Mouse (Mus musculus): ENCODE measurements around the gene Sbds. TPM values are rescaled to one million over a fixed set of nuclear protein-coding genes. Genes with fewer than 3 reads are reported as not detected.

Sbds gene
- polyA plus RNA-seq, 1 experiment from 2014 or later, result 105 TPM

- ATAC-seq, result no peak
- Histone ChIP-seq H3K36me3 (ENCODE audit: control insufficient read depth, insufficient read depth) (peaks cover 32% of the 10 kb centered on the region), H3K4me3 (ENCODE audit: low read depth, low read length) (no peak overlapping the region), H3K4me2 (replicated peaks; ENCODE audit: low read depth) (no peak overlapping the region), H3K27me3 (replicated peaks; ENCODE audit: control insufficient read depth, insufficient read depth, low read length) (no peaks in the 10 kb centered on the region), H3K4me1 (replicated peaks; ENCODE audit: control insufficient read depth, insufficient read depth, low read length) (no peaks in the 10 kb centered on the region), H3K27ac (ENCODE audit: low read depth, low read length) (no peak overlapping the region), H3K9me3 (ENCODE audit: control insufficient read depth) (no peaks in the 10 kb centered on the region), H3K9ac (ENCODE audit: low read depth, low read length) (no peak overlapping the region)
- 61% methylated on average over 4 of the region's 4 CpGs for WGBS
- no peak for TF ChIP-seq CTCF (IDR thresholded peaks at IDR 0.05; ENCODE audit: low read depth)
Observed at GRCm38 (mm10) chr5:130228120-130228519, 27.2 kb downstream of the Sbds start.

GRCm38 (mm10) chr5:130226790-130227189 lies 28.5 kb downstream of the Sbds start:
- Histone ChIP-seq H3K27me3 (replicated peaks; ENCODE audit: control insufficient read depth, insufficient read depth, low read length) (no peaks in the 10 kb centered on the region), H3K36me3 (ENCODE audit: control insufficient read depth, insufficient read depth) (peaks cover 19% of the 10 kb centered on the region), H3K27ac (ENCODE audit: low read depth, low read length) (no peak overlapping the region), H3K4me3 (ENCODE audit: low read depth, low read length) (no peak overlapping the region), H3K4me1 (replicated peaks; ENCODE audit: control insufficient read depth, insufficient read depth, low read length) (no peaks in the 10 kb centered on the region), H3K9me3 (ENCODE audit: control insufficient read depth) (no peaks in the 10 kb centered on the region), H3K4me2 (replicated peaks; ENCODE audit: low read depth) (no peak overlapping the region), H3K9ac (ENCODE audit: low read depth, low read length) (no peak overlapping the region)
- ATAC-seq, result no peak
- WGBS, result 83% methylated on average over 3 of the region's 3 CpGs
- TF ChIP-seq CTCF (IDR thresholded peaks at IDR 0.05; ENCODE audit: low read depth), result no peak

- no peaks in the 10 kb centered on the region for H3K36me3 ChIP-seq (ENCODE audit: control insufficient read depth, insufficient read depth)
- peak; percentile 80 for ATAC-seq
- no peaks in the 10 kb centered on the region for H3K27me3 ChIP-seq (replicated peaks; ENCODE audit: control insufficient read depth, insufficient read depth, low read length)
- peak overlapping the region; percentile 75 for H3K4me2 ChIP-seq (replicated peaks; ENCODE audit: low read depth)
- peak overlapping the region; percentile 96 for H3K27ac ChIP-seq (ENCODE audit: low read depth, low read length)
- WGBS, result under 1% methylated on average over 86 of the region's 88 CpGs
- H3K4me3 ChIP-seq (ENCODE audit: low read depth, low read length), result peak overlapping the region; percentile 98
- H3K9ac ChIP-seq (ENCODE audit: low read depth, low read length), result peak overlapping the region; percentile 99
- H3K9me3 ChIP-seq (ENCODE audit: control insufficient read depth), result no peaks in the 10 kb centered on the region
- H3K4me1 ChIP-seq (replicated peaks; ENCODE audit: control insufficient read depth, insufficient read depth, low read length), result no peaks in the 10 kb centered on the region
- peak; percentile 71 for TF ChIP-seq CTCF (IDR thresholded peaks at IDR 0.05; ENCODE audit: low read depth)
Observed at GRCm38 (mm10) chr5:130222146-130223004, 33.0 kb downstream of the Sbds start.

GRCm38 (mm10) chr5:130221760-130222145 lies 33.6 kb downstream of the Sbds start:
- WGBS, result 0% methylated on average over 10 of the region's 10 CpGs
- Histone ChIP-seq H3K4me2 (replicated peaks; ENCODE audit: low read depth) (peak overlapping the region; percentile 75), H3K27me3 (replicated peaks; ENCODE audit: control insufficient read depth, insufficient read depth, low read length) (no peaks in the 10 kb centered on the region), H3K9ac (ENCODE audit: low read depth, low read length) (peak overlapping the region; percentile 99), H3K9me3 (ENCODE audit: control insufficient read depth) (no peaks in the 10 kb centered on the region), H3K27ac (ENCODE audit: low read depth, low read length) (peak overlapping the region; percentile 96), H3K4me1 (replicated peaks; ENCODE audit: control insufficient read depth, insufficient read depth, low read length) (no peaks in the 10 kb centered on the region), H3K4me3 (ENCODE audit: low read depth, low read length) (peak overlapping the region; percentile 98), H3K36me3 (ENCODE audit: control insufficient read depth, insufficient read depth) (no peaks in the 10 kb centered on the region)
- TF ChIP-seq CTCF (IDR thresholded peaks at IDR 0.05; ENCODE audit: low read depth), result no peak
- peak; percentile 9 for ATAC-seq

GRCm38 (mm10) chr5:130221316-130221715 lies 34.0 kb downstream of the Sbds start:
- no peak for TF ChIP-seq CTCF (IDR thresholded peaks at IDR 0.05; ENCODE audit: low read depth)
- peak; percentile 26; the same call in 1 of the 2 replicates for ATAC-seq
- Histone ChIP-seq H3K4me1 (replicated peaks; ENCODE audit: control insufficient read depth, insufficient read depth, low read length) (no peaks in the 10 kb centered on the region), H3K4me3 (ENCODE audit: low read depth, low read length) (peak overlapping the region; percentile 98), H3K9ac (ENCODE audit: low read depth, low read length) (peak overlapping the region; percentile 99; the same call in 1 of the 2 replicates), H3K4me2 (replicated peaks; ENCODE audit: low read depth) (peak overlapping the region; percentile 75), H3K27me3 (replicated peaks; ENCODE audit: control insufficient read depth, insufficient read depth, low read length) (no peaks in the 10 kb centered on the region), H3K27ac (ENCODE audit: low read depth, low read length) (peak overlapping the region; percentile 96), H3K9me3 (ENCODE audit: control insufficient read depth) (no peaks in the 10 kb centered on the region), H3K36me3 (ENCODE audit: control insufficient read depth, insufficient read depth) (no peaks in the 10 kb centered on the region)
- WGBS, result 44% methylated on average over 2 of the region's 2 CpGs

- Histone ChIP-seq H3K4me2 (replicated peaks; ENCODE audit: low read depth) (no peak overlapping the region), H3K4me1 (replicated peaks; ENCODE audit: control insufficient read depth, insufficient read depth, low read length) (no peaks in the 10 kb centered on the region), H3K9ac (ENCODE audit: low read depth, low read length) (no peak overlapping the region), H3K36me3 (ENCODE audit: control insufficient read depth, insufficient read depth) (peaks cover 14% of the 10 kb centered on the region; the same call in 1 of the 2 replicates), H3K4me3 (ENCODE audit: low read depth, low read length) (no peak overlapping the region), H3K27me3 (replicated peaks; ENCODE audit: control insufficient read depth, insufficient read depth, low read length) (no peaks in the 10 kb centered on the region), H3K27ac (ENCODE audit: low read depth, low read length) (no peak overlapping the region; the same call in 1 of the 2 replicates), H3K9me3 (ENCODE audit: control insufficient read depth) (no peaks in the 10 kb centered on the region)
- peak; percentile 25; the same call in 1 of the 2 replicates for ATAC-seq
- TF ChIP-seq CTCF (IDR thresholded peaks at IDR 0.05; ENCODE audit: low read depth), result no peak
- 74% methylated on average over 5 of the region's 5 CpGs for WGBS
Observed at GRCm38 (mm10) chr5:130218336-130218735, 37.0 kb downstream of the Sbds start.
